Mouse (Mus musculus) limb, embryonic 14.5 days (tissue): Measurements from ENCODE around the gene Sv2c. TPM values are rescaled to one million over a fixed set of nuclear protein-coding genes. Genes with fewer than 3 reads are reported as not detected.

Experiments
- ATAC-seq: fragments of 200-750 bp; cut with Nextera tagmentation; 2 replicates; pipeline ENCODE4 v1.8.0; 2017; ENCODE audit warnings: low read depth, moderate number of reproducible peaks, moderate TSS enrichment; ENCODE audit not compliant: low FRiP score
- DNase-seq: peaks from one replicate; pipeline ENCODE4 v3.0.0-alpha.2; 2015; ENCODE audit warnings: low spot score
- H3K27ac ChIP-seq: fragments of 300-500 bp; sonication (generic); replicated peaks from 2 replicates; pipeline ENCODE4 v1.5.1; 2014; ENCODE audit warnings: low read depth, mild to moderate bottlenecking, low read length, moderate library complexity, mixed read lengths
- H3K27me3 ChIP-seq: fragments of 300-500 bp; sonication (generic); 2 replicates; pipeline ENCODE4 v1.6.1; 2014; ENCODE audit warnings: low read length, mixed read lengths; ENCODE audit not compliant: control insufficient read depth, insufficient read depth
- H3K36me3 ChIP-seq: fragments of 300-500 bp; sonication (generic); 2 replicates; pipeline ENCODE4 v1.6.1; 2014; ENCODE audit warnings: mild to moderate bottlenecking, low read length, moderate library complexity, mixed read lengths; ENCODE audit not compliant: control insufficient read depth, insufficient read depth
- H3K4me1 ChIP-seq: fragments of 300-500 bp; sonication (generic); 2 replicates; pipeline ENCODE4 v1.6.1; 2014; ENCODE audit warnings: antibody characterized with exemption, low read length, mixed read lengths; ENCODE audit not compliant: control insufficient read depth, insufficient read depth
- H3K4me2 ChIP-seq: fragments of 300-500 bp; sonication (generic); replicated peaks from 2 replicates; pipeline ENCODE4 v1.6.1; 2014; ENCODE audit warnings: low read depth, mild to moderate bottlenecking, low read length, moderate library complexity; ENCODE audit not compliant: severe bottlenecking
- H3K4me3 ChIP-seq: fragments of 300-500 bp; sonication (generic); replicated peaks from 2 replicates; pipeline ENCODE4 v1.5.1; 2014; ENCODE audit warnings: low read length
- H3K9ac ChIP-seq: fragments of 300-500 bp; sonication (generic); 2 replicates; pipeline ENCODE4 v1.6.1; 2014; ENCODE audit warnings: mild to moderate bottlenecking, low read depth, low read length, moderate library complexity; ENCODE audit not compliant: severe bottlenecking
- H3K9me3 ChIP-seq: fragments of 300-500 bp; sonication (generic); 2 replicates; pipeline ENCODE4 v1.6.1; 2016; ENCODE audit warnings: low read length; ENCODE audit not compliant: control insufficient read depth
- POLR2A ChIP-seq: fragments of 200-500 bp; IDR thresholded peaks from 2 replicates; pipeline ENCODE4 v1.8.0; 2012; ENCODE audit warnings: inconsistent platforms, mild to moderate bottlenecking, moderate library complexity, borderline replicate concordance; ENCODE audit not compliant: insufficient read depth, insufficient read length; ENCODE audit errors: extremely low read depth
- WGBS: fragments of 180-500 bp; shearing (Covaris S2); extraction: QIAGEN DNeasy Blood & Tissue Kit; methylation state at CpG from one replicate; pipeline ENCODE4 v1.1.7; 2014; 5-methylcytosine and 5-hydroxymethylcytosine counted together
- polyA plus RNA-seq, 2 experiments: library from polyadenylated mRNA; depleted of rRNA in 1 of 2; stranded (reverse) in 1 of 2; unstranded in 1 of 2; fragments of >200 nt; fragmentation: Nextera tagmentation in 1 of 2; extraction: Ambion mirVana in 1 of 2; gene quantifications; 2 replicates each; pipeline versions ENCODE4 v1.2.1 to v1.2.3; 2012 to 2014

Sv2c gene
- polyA plus RNA-seq, 2 experiments: 1.3 to 1.5 TPM

- DNase-seq: no peak
- no peaks in the 10 kb centered on the region for H3K36me3 ChIP-seq
- TF ChIP-seq POLR2A: no peak
- no peak for ATAC-seq
- H3K27me3 ChIP-seq: no peaks in the 10 kb centered on the region
- no peak overlapping the region for H3K4me2 ChIP-seq
- H3K9ac ChIP-seq: no peak overlapping the region
- 73% methylated on average over 3 of the region's 3 CpGs for WGBS
- no peaks in the 10 kb centered on the region for H3K4me1 ChIP-seq
- no peak overlapping the region for H3K27ac ChIP-seq
- H3K4me3 ChIP-seq: no peak overlapping the region
- H3K9me3 ChIP-seq: no peaks in the 10 kb centered on the region
Observed at GRCm38 (mm10) chr13:96008154-96008553, 124.2 kb downstream of the Sv2c start.

GRCm38 (mm10) chr13:96003539-96003938 lies 128.8 kb downstream of the Sv2c start:
- Histone ChIP-seq H3K9ac (no peak overlapping the region), H3K4me3 (no peak overlapping the region), H3K4me1 (no peaks in the 10 kb centered on the region), H3K9me3 (no peaks in the 10 kb centered on the region), H3K36me3 (no peaks in the 10 kb centered on the region), H3K27me3 (no peaks in the 10 kb centered on the region), H3K27ac (no peak overlapping the region), H3K4me2 (no peak overlapping the region)
- ATAC-seq (no peak), DNase-seq (no peak)
- WGBS: 96% methylated on average over 3 of the region's 3 CpGs
- no peak for TF ChIP-seq POLR2A

- no peaks in the 10 kb centered on the region for H3K27me3 ChIP-seq
- DNase-seq (peak; percentile 7), ATAC-seq (no peak)
- H3K27ac ChIP-seq: no peak overlapping the region
- TF ChIP-seq POLR2A: no peak
- H3K9me3 ChIP-seq: no peaks in the 10 kb centered on the region
- no peaks in the 10 kb centered on the region for H3K4me1 ChIP-seq
- no peak overlapping the region for H3K4me3 ChIP-seq
- no peaks in the 10 kb centered on the region for H3K36me3 ChIP-seq
- no peak overlapping the region for H3K9ac ChIP-seq
- H3K4me2 ChIP-seq: no peak overlapping the region
- WGBS: 24% methylated on average over 5 of the region's 5 CpGs
Observed at GRCm38 (mm10) chr13:96002475-96002874, 129.9 kb downstream of the Sv2c start.

- TF ChIP-seq POLR2A: no peak
- Histone ChIP-seq H3K4me2 (no peak overlapping the region), H3K9me3 (no peaks in the 10 kb centered on the region), H3K27me3 (no peaks in the 10 kb centered on the region), H3K36me3 (no peaks in the 10 kb centered on the region), H3K4me3 (no peak overlapping the region), H3K4me1 (no peaks in the 10 kb centered on the region), H3K27ac (no peak overlapping the region), H3K9ac (no peak overlapping the region)
- 19% methylated on average over 10 of the region's 10 CpGs for WGBS
- DNase-seq (no peak), ATAC-seq (no peak)
Observed at GRCm38 (mm10) chr13:95999396-95999795, 133.0 kb downstream of the Sv2c start.

GRCm38 (mm10) chr13:95997294-95997693 lies 135.1 kb downstream of the Sv2c start:
- Histone ChIP-seq H3K4me3 (no peak overlapping the region), H3K27me3 (no peaks in the 10 kb centered on the region), H3K9ac (no peak overlapping the region), H3K4me2 (no peak overlapping the region), H3K9me3 (no peaks in the 10 kb centered on the region), H3K4me1 (no peaks in the 10 kb centered on the region), H3K36me3 (no peaks in the 10 kb centered on the region), H3K27ac (no peak overlapping the region)
- DNase-seq (no peak), ATAC-seq (no peak)
- 54% methylated on average over 2 of the region's 2 CpGs for WGBS
- no peak for TF ChIP-seq POLR2A
